Mouse (Mus musculus) lung, embryonic 14.5 days (tissue): ENCODE results near the gene Cdc123. TPM values are rescaled to one million over a fixed set of nuclear protein-coding genes. Genes with fewer than 3 reads are reported as not detected.

Experiments used
- ATAC-seq: fragments of 200-750 bp; cut with Nextera tagmentation; 2 replicates; pipeline ENCODE4 v1.8.0; 2017; ENCODE audit warnings: mild to moderate bottlenecking, moderate TSS enrichment, moderate library complexity; ENCODE audit not compliant: insufficient read depth
- DNase-seq: peaks from one replicate; pipeline ENCODE4 v3.0.0-alpha.2; 2015
- H3K27ac ChIP-seq: fragments of 300-500 bp; sonication (generic); 2 replicates; pipeline ENCODE4 v1.5.1; 2014; ENCODE audit warnings: low read depth, mild to moderate bottlenecking, moderate library complexity
- H3K27me3 ChIP-seq: fragments of 300-500 bp; sonication (generic); 2 replicates; pipeline ENCODE4 v1.6.1; 2014; ENCODE audit warnings: low read length, control low read depth; ENCODE audit not compliant: insufficient read depth
- H3K36me3 ChIP-seq: fragments of 300-500 bp; sonication (generic); 2 replicates; pipeline ENCODE4 v1.6.1; 2014; ENCODE audit warnings: control low read depth; ENCODE audit not compliant: insufficient read depth
- H3K4me1 ChIP-seq: fragments of 300-500 bp; sonication (generic); 2 replicates; pipeline ENCODE4 v1.6.1; 2014; ENCODE audit warnings: antibody characterized with exemption, control low read depth; ENCODE audit not compliant: insufficient read depth
- H3K4me2 ChIP-seq: fragments of 300-500 bp; sonication (generic); 2 replicates; pipeline ENCODE4 v1.6.1; 2014; ENCODE audit warnings: mild to moderate bottlenecking
- H3K4me3 ChIP-seq: fragments of 300-500 bp; sonication (generic); 2 replicates; pipeline ENCODE4 v1.5.1; 2014; ENCODE audit warnings: low read depth, low read length
- H3K9ac ChIP-seq: fragments of 300-500 bp; sonication (generic); 2 replicates; pipeline ENCODE4 v1.6.1; 2014
- H3K9me3 ChIP-seq: fragments of 300-500 bp; sonication (generic); 2 replicates; pipeline ENCODE4 v1.6.1; 2016; ENCODE audit warnings: low read depth, low read length, control low read depth
- CTCF ChIP-seq: IDR thresholded peaks from 2 replicates; pipeline ENCODE4 v1.5.1; 2016; ENCODE audit warnings: antibody characterized with exemption, low read depth
- WGBS: fragments of 180-500 bp; shearing (Covaris S2); extraction: QIAGEN DNeasy Blood & Tissue Kit; methylation state at CpG from one replicate; pipeline ENCODE4 v1.1.7; 2014; 5-methylcytosine and 5-hydroxymethylcytosine counted together
- polyA plus RNA-seq: library from polyadenylated mRNA; unstranded; fragments of >200 nt; fragmentation: Nextera tagmentation; extraction: Ambion mirVana; gene quantifications from 2 replicates; pipeline ENCODE4 v1.2.1, GENCODE M21; 2014

Gene Cdc123
- 290 and 295 TPM in 2 replicates for polyA plus RNA-seq

DNA sequence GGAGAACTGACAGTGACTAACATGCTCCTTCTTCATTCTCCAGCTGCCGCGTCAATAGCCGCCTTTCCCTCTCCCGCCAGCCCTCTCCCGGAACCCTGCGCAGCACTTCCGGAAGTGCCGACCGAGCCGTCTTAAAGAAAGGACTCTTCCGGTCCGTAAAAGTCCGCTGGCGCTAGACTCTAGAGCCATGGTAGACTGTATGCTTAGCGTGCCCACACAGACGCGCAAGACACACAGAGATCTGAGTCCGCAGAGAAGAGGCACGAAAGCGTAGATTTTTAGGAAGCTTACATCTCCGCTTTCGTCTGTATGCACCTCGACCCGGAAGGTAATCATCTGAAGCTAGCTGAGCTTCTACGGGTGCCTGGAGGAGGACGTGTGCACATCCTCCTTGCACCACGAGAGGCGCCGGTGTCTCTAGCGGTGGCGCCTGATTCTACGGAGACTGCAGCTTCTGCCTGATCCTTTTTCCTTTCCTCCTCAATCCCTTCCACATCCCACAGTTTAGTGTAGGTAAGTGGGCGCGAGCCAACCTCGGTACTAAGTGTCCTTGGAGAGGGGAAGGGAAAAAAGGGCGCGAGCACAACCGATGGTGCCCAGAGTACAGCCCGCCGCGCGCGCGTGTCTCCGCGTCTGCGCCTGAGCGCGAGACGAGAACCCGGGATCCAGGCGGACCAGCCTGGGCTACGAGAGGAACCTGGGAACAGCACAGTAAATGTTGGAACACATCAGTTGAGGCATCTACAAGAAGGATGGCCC is at the start of gene Cdc123, which contains the start of gene Nudt5:
Cdc123 (minus strand) TSS at position 292 of the 759 bp plus-strand sequence.
Nudt5 (plus strand) TSS at position 147 of the 759 bp plus-strand sequence.
- Histone ChIP-seq H3K27me3 (no peaks in the 10 kb centered on the region), H3K36me3 (peaks cover 21% of the 10 kb centered on the region), H3K4me1 (no peaks in the 10 kb centered on the region), H3K4me3 (peak within 1 kb of the TSS; percentile 76), H3K27ac (peak within 1 kb of the TSS; percentile 91), H3K9me3 (no peaks in the 10 kb centered on the region), H3K4me2 (peak within 1 kb of the TSS; percentile 69), H3K9ac (peak within 1 kb of the TSS; percentile 84)
- peak; percentile 96 for DNase-seq
- TF ChIP-seq CTCF, result peak; percentile 86
- under 1% methylated on average over 53 of the region's 53 CpGs for WGBS
- peak; percentile 96 for ATAC-seq

DNA sequence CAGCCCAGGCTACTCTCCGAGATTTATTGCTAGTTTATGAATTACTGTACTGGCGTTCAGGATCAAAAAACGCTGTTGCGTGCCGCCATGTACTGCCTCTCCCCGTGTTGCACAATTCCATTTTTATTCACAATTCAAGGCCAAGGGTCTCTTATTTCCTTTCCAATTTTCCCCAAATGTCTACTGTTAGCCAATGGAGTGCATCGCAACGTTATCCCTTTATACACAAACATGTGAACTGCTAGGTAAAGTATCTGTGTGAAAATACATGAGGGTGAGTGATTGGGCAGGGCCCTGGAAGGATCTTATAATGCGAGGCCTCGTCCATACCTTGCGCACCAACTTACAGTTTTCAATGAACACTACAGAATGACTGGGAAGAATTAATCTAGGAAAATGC is 49.3 kb upstream of the Cdc123 start:
- ATAC-seq, result no peak
- Histone ChIP-seq H3K9me3 (no peaks in the 10 kb centered on the region), H3K4me2 (peak overlapping the region; percentile 79), H3K36me3 (peaks cover 21% of the 10 kb centered on the region), H3K9ac (peak overlapping the region; percentile 91), H3K4me3 (peak overlapping the region; percentile 87), H3K4me1 (peaks cover 5% of the 10 kb centered on the region; the same call in 1 of the 2 replicates), H3K27ac (peak overlapping the region; percentile 12; the same call in 1 of the 2 replicates), H3K27me3 (no peaks in the 10 kb centered on the region)
- peak; percentile 63 for DNase-seq
- TF ChIP-seq CTCF, result no peak
- WGBS, result 25% methylated on average over 11 of the region's 11 CpGs

DNA sequence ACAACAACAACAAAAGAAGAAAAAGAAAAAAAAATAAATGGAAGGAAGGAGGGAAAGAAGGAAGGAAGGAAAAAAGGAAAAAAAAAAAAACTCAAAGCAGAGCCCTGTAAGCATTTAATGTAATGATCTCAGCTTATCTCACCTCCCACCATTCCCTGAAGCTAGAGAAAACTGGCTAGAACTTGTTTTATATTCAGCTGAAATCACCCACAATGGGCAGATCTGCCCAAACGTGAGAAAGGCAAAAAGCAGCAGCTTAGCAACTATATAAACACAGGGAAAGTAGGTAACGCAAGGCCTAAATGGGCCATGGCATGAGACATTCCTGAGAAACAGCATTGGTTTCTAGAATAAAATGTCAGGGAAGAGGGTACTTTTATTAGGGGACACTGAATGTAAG is 44.4 kb upstream of the Cdc123 start:
- Histone ChIP-seq H3K27ac (no peak overlapping the region), H3K4me1 (peaks cover 5% of the 10 kb centered on the region; the same call in 1 of the 2 replicates), H3K9me3 (no peaks in the 10 kb centered on the region), H3K4me3 (no peak overlapping the region), H3K9ac (no peak overlapping the region), H3K27me3 (no peaks in the 10 kb centered on the region), H3K4me2 (no peak overlapping the region), H3K36me3 (peaks cover 57% of the 10 kb centered on the region)
- WGBS, result 70% methylated on average over 2 of the region's 2 CpGs
- no peak for DNase-seq
- ATAC-seq, result no peak
- no peak for TF ChIP-seq CTCF

DNA sequence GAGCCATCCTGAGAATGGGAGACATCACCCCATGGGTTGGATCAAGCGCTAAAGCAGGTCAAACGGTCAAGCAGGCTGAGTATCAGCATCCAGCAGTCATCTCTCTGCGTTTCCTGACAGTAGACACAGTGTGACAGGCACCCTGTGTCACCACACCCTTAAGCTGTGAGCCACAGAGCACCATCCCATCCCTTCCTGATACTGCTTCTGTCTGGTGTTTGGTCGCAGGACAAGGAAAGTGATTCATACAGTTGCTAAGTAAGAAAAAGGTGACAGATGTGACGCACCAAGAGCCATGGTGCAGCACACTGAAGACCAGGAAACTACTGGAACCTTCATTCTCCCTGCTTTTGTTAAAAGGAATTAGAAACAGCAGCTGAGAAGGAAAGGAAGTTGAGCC is 43.9 kb upstream of the Cdc123 start:
- Histone ChIP-seq H3K4me1 (0 out of 2 replicates have a peak, but pooled peaks cover 3% of the 10 kb centered on the region), H3K4me3 (no peak overlapping the region), H3K27ac (no peak overlapping the region), H3K4me2 (no peak overlapping the region), H3K27me3 (no peaks in the 10 kb centered on the region), H3K36me3 (peaks cover 59% of the 10 kb centered on the region), H3K9me3 (no peaks in the 10 kb centered on the region), H3K9ac (no peak overlapping the region)
- DNase-seq (no peak), ATAC-seq (no peak)
- no peak for TF ChIP-seq CTCF
- 82% methylated on average over 5 of the region's 5 CpGs for WGBS

DNA sequence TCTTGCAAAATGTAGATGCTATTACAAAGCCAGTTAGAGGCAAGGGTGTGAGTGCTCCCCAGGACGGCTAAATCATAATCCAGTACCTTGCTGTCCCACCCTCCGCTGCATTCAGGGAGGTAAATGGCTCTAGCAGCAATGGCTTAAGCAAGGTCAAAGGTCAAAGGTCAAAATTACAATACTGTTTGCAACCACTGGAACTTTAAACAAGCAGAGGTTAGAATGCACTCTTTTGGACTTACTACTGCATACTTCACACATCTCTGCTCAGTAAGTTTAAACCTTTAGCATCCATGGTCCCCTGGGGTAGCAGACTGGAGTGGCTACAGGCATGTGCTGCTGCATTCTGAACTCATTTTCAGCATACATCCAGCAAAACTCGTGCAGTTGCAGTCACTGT is 32.5 kb upstream of the Cdc123 start:
- ATAC-seq, result no peak
- TF ChIP-seq CTCF, result no peak

DNA sequence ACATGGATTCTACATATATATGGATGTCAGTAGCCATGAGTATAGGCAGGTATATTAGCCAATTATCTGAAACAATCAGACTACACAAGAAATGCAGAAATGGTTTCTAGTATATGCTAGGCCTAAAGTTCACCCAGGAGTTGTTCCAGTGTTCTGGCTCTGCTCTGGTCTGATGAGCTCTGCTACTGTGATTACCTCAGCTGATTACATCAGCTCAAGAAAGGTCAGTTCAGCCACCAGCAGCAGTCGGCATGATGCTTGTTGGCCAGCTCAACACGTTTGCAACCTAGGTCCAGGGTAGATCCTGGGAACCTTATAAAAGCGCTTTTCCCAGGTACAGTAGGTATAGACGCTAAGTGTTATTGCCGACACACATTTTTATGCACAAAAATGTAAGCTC is 24.8 kb upstream of the Cdc123 start:
- Histone ChIP-seq H3K9me3 (no peaks in the 10 kb centered on the region), H3K27ac (no peak overlapping the region), H3K4me1 (no peaks in the 10 kb centered on the region), H3K27me3 (no peaks in the 10 kb centered on the region), H3K4me3 (no peak overlapping the region), H3K4me2 (no peak overlapping the region), H3K36me3 (peaks cover 76% of the 10 kb centered on the region), H3K9ac (no peak overlapping the region)
- no peak for DNase-seq
- TF ChIP-seq CTCF, result no peak
- ATAC-seq, result no peak
- 91% methylated on average over 5 of the region's 5 CpGs for whole genome bisulfite sequencing

More for the DNA sequence above, 32.5 kb upstream of the Cdc123 start:
- Histone ChIP-seq H3K27ac (no peak overlapping the region), H3K4me3 (no peak overlapping the region), H3K9me3 (no peaks in the 10 kb centered on the region), H3K27me3 (no peaks in the 10 kb centered on the region), H3K9ac (no peak overlapping the region), H3K36me3 (peaks cover 85% of the 10 kb centered on the region), H3K4me1 (no peaks in the 10 kb centered on the region), H3K4me2 (no peak overlapping the region)
- DNase-seq, result peak; percentile 2
- WGBS, result 70% methylated on average over 3 of the region's 3 CpGs

DNA sequence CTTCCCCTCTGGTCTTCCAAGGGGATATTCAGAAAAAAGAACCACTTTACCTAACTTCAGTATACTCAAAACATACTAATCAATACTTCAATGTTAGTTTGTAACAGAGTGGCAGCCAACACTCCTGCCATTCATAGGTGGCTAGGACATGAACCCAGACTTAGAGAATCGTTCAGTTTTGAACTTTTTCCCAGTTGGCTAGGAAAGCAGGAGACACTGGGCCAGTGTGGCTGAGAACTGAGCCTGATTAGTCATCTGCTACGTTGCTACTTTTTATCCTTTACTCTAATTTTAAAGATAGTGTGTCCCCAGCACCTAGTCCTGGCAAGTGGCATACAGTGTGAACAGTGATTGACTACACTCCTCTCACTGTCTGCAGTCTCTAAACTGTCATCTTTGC is 22.7 kb upstream of the Cdc123 start:
- no peak for DNase-seq
- TF ChIP-seq CTCF, result no peak

More for the DNA sequence above, 22.7 kb upstream of the Cdc123 start:
- Histone ChIP-seq H3K4me3 (no peak overlapping the region), H3K9ac (no peak overlapping the region), H3K27me3 (no peaks in the 10 kb centered on the region), H3K4me2 (no peak overlapping the region), H3K4me1 (no peaks in the 10 kb centered on the region), H3K27ac (no peak overlapping the region), H3K36me3 (peaks cover 71% of the 10 kb centered on the region), H3K9me3 (no peaks in the 10 kb centered on the region)
- no peak for ATAC-seq
- WGBS, result 87% methylated on average over 2 of the region's 2 CpGs
